Mouse (Mus musculus) cortical plate, adult 2 months (tissue): ENCODE measurements around the gene Fkbpl. TPM values are rescaled to one million over a fixed set of nuclear protein-coding genes. Genes with fewer than 3 reads are reported as not detected.

Experiments used
- H3K27ac ChIP-seq: fragments of 200-500 bp; 2 replicates; pipeline ENCODE4 v1.5.1; 2012; ENCODE audit warnings: low read length, control low read depth, inconsistent platforms; ENCODE audit not compliant: insufficient read depth
- H3K4me1 ChIP-seq: fragments of 200-500 bp; 2 replicates; pipeline ENCODE4 v1.6.1; 2011; ENCODE audit warnings: low read length; ENCODE audit not compliant: control insufficient read depth, insufficient read depth
- H3K4me3 ChIP-seq: fragments of 200-500 bp; 2 replicates; pipeline ENCODE4 v1.5.1; 2011; ENCODE audit warnings: mild to moderate bottlenecking, low read length, control low read depth; ENCODE audit not compliant: insufficient read depth
- CTCF ChIP-seq: fragments of 200-500 bp; IDR thresholded peaks from 2 replicates; pipeline ENCODE4 v1.5.1; 2011; ENCODE audit warnings: mild to moderate bottlenecking, control low read depth, low read length; ENCODE audit not compliant: insufficient read depth; ENCODE audit errors: extremely low read depth
- POLR2A ChIP-seq: fragments of 200-500 bp; IDR thresholded peaks from 2 replicates; pipeline ENCODE4 v1.6.1; 2011; ENCODE audit warnings: mild to moderate bottlenecking, low read length, control low read depth; ENCODE audit not compliant: insufficient read depth; ENCODE audit errors: extremely low read depth
- polyA plus RNA-seq: library from polyadenylated mRNA; depleted of rRNA; stranded (reverse); fragments of >200 nt; gene quantifications from 2 replicates; pipeline ENCODE4 v1.2.3, GENCODE M21; 2012

Fkbpl gene
- polyA plus RNA-seq, 1 experiment, result 7.8 TPM

DNA sequence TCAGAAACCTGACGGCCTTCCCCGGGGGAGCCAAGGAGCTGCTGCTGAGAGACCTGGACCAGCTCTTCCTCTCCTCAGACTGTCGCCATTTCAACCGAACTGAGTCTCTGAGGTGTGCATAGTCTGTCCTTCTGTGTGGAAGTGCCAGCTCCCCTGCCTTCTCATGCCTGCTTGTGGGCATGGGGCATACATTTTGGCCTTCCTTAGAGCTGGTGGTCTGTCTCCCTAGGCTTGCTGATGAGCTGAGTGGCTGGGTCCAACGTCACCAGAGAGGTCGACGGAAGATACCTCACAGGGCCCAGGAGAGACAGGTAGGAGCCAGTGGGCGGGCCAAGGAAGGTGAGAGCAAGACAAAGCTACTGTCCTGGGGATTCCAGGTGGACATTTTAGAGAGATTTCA lies 8.4 kb downstream of the Fkbpl start:
- Histone ChIP-seq H3K27ac (no peak overlapping the region), H3K4me3 (no peak overlapping the region), H3K4me1 (peaks cover 2% of the 10 kb centered on the region)
- TF ChIP-seq CTCF (no peak), POLR2A (no peak)

GRCm38 (mm10) chr17:34653746-34654285 lies 9.3 kb downstream of the Fkbpl start:
- Histone ChIP-seq H3K27ac (no peak overlapping the region), H3K4me3 (no peak overlapping the region), H3K4me1 (no peaks in the 10 kb centered on the region)
- no peak for TF ChIP-seq POLR2A
- TF ChIP-seq CTCF, result peak; percentile 65

- TF ChIP-seq POLR2A (no peak), CTCF (no peak)
- Histone ChIP-seq H3K4me3 (no peak overlapping the region), H3K27ac (no peak overlapping the region), H3K4me1 (no peaks in the 10 kb centered on the region)
These were observed 9.8 kb downstream of the Fkbpl start for GRCm38 (mm10) chr17:34654392-34654791.

DNA sequence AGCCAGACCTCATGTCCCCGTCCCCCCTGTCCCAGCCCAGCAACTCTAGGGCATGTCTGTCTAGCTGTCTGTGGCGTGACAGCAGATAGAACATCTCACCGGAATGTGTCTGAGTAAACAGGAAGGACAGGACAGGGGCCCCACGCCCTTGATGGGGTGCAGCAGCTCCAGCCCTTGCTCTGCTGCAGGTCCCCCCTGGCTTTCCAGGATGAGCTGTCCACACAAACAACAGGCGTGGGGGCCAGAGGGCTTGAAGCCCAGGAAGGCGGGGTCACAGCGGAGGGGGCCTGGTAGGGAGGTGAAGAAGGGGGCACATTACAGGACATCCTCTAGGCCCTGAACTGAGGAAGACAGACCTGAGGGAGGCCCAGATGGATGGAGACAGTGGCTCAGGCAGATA lies 10.6 kb downstream of the Fkbpl start:
- Histone ChIP-seq H3K4me1 (no peaks in the 10 kb centered on the region), H3K27ac (no peak overlapping the region), H3K4me3 (no peak overlapping the region)
- TF ChIP-seq CTCF (no peak), POLR2A (no peak)

- no peak overlapping the region for H3K4me3 ChIP-seq
- no peak overlapping the region for H3K27ac ChIP-seq
- TF ChIP-seq CTCF (0 out of 2 replicates have a peak, but pooled peaks have one; percentile 10), POLR2A (no peak)
- no peaks in the 10 kb centered on the region for H3K4me1 ChIP-seq
These were observed 11.0 kb downstream of the Fkbpl start for GRCm38 (mm10) chr17:34655581-34655991.

DNA sequence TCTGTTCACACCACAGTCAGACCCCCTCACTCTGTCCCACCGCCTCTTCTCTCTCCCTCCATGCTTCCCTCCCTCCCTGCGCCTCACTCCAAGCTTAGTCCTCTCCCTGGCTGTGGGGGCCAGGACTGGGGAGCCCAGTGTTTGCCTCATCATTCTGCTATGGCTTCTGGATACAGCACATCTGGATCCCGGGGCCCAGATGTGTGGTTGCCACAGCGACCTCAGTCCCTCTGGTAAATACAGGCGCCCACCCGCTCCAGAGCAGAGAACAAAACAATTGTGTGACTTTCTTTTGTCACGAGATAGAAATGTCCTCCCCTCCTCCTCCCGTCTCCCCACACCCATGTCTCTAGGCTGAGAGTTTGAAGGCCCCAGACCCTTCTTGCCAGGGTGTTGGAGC lies 12.1 kb downstream of the Fkbpl start:
- no peak overlapping the region for H3K27ac ChIP-seq
- no peak for TF ChIP-seq CTCF
- TF ChIP-seq POLR2A, result no peak
- no peak overlapping the region for H3K4me3 ChIP-seq
- H3K4me1 ChIP-seq, result no peaks in the 10 kb centered on the region

GRCm38 (mm10) chr17:34657271-34657670 lies 12.7 kb downstream of the Fkbpl start:
- H3K4me1 ChIP-seq, result no peaks in the 10 kb centered on the region
- no peak overlapping the region for H3K27ac ChIP-seq
- H3K4me3 ChIP-seq, result no peak overlapping the region
- TF ChIP-seq CTCF (no peak), POLR2A (no peak)

- TF ChIP-seq CTCF (no peak), POLR2A (no peak)
- Histone ChIP-seq H3K27ac (no peak overlapping the region), H3K4me3 (no peak overlapping the region), H3K4me1 (no peaks in the 10 kb centered on the region)
These were observed 13.6 kb downstream of the Fkbpl start for GRCm38 (mm10) chr17:34658145-34658544.

DNA sequence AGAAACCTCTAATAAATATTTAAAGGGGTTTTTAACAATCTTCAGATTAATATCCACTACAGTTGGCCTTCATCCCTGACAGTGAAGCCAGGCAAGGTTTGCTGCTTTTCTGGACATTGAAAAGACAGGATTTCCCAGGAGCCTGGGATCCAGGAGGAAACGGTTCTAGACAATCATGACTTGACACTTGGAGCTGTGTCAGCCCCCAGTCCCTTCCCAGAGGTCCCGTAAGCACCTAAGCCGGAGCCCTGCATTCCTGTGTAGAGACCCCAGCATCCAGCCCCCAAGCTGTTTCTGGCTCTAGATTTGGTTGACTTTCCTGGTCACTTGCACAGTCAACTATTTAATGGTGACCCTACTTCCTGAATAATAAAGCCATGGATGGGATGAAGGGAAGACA lies 14.0 kb downstream of the Fkbpl start:
- Histone ChIP-seq H3K4me1 (no peaks in the 10 kb centered on the region), H3K27ac (no peak overlapping the region), H3K4me3 (no peak overlapping the region)
- TF ChIP-seq CTCF, result no peak
- TF ChIP-seq POLR2A, result no peak

DNA sequence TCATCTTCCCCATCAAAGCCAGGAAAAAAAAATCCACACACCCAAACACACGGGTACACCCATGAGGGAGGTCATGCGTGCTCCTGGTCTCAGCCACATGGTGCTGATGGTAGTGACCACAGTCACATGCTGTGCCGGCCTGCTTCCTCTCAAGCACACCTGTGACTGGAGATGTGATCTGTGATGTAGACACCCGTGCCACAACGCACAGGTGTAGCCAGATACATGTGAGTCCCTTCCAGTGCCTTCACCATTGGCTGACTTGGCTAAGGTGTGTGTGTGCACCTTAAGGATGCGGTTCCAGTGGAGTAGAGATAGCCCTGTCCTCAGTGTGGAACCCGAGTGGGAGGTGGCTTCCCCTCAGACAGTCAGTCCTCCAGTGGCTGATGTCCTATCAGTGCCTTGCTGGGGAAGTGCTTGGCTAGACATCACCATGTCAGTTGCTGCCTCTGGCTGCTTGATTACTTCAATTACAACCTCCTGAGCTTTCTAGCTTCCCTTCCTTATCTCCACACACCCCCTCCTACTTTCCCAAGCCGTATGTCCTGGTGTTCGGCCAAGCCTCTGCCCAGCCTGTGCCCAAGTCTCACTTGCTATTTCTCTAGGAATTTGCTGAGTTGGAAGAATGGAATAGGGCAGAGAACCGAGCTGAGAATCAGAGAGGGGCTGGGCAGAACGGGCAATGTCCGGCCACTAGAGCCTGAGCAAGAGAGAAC lies 14.8 kb downstream of the Fkbpl start:
- H3K27ac ChIP-seq, result no peak overlapping the region
- no peak overlapping the region for H3K4me3 ChIP-seq

More for the DNA sequence above, 14.8 kb downstream of the Fkbpl start:
- no peaks in the 10 kb centered on the region for H3K4me1 ChIP-seq
- TF ChIP-seq POLR2A, result no peak
- no peak for TF ChIP-seq CTCF
